ENCODE assay signal across 23 mouse cellular contexts in the genomic region with DNA sequence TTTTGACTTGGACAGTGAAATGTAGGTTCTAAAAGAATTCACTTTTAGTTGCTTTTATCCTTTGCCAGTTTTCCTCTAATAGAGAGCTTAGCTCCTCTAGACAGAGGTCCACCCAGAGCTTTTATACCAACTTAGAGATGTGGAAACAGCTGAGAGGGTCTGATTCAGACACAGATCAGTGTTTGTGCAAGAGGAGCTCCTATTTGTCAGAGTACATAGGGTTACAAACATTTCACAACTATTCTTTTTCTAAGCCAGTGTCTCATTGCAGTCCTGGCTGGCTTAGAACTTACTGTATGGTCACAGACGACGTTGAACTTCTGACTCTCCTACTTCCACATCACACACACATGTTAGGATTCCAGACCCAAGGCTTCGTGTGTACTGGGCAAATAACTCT. TPM values are rescaled to one million over a fixed set of nuclear protein-coding genes. Genes with fewer than 3 reads are reported as not detected.
DNase-seq lines count a peak whose midpoint lies in the region; ATAC-seq and TF ChIP-seq lines count a peak whose summit lies in the region.
"Had no signal": no experiment of that assay in that cellular context is flagged by ENCODE, and none has a peak within 500 bp of the region (broad histone marks: within the 10 kb centered on the region; RNA-seq: fewer than 3 reads in every experiment).

No protein-coding gene starts in this region.

- TF ChIP-seq POLR2A in liver, adult 2 months (IDR thresholded peaks at IDR 0.05; ENCODE audit: extremely low read depth, insufficient read depth, low read length), result no peak

- H3K9me3 ChIP-seq in liver, postnatal 0 days (ENCODE audit: low read length), result no peaks in the 10 kb centered on the region
- H3K9me3 ChIP-seq in liver, embryonic 11.5 days (ENCODE audit: control insufficient read depth, low read length), result no peaks in the 10 kb centered on the region
- no peaks in the 10 kb centered on the region for H3K9me3 ChIP-seq in forebrain, embryonic 13.5 days (replicated peaks)
- H3K9me3 ChIP-seq in intestine, embryonic 15.5 days, result no peaks in the 10 kb centered on the region
- H3K9me3 ChIP-seq: G1E had no signal

- H3K27ac ChIP-seq in liver, adult 2 months (replicated peaks; ENCODE audit: insufficient read depth, low read depth, low read length), result no peak overlapping the region
- no peak overlapping the region for H3K27ac ChIP-seq in liver, postnatal 0 days (ENCODE audit: low read depth)
- no peak overlapping the region for H3K27ac ChIP-seq in liver, embryonic 11.5 days (ENCODE audit: low read depth, low read length)
- H3K27ac ChIP-seq in forebrain, embryonic 13.5 days, result no peak overlapping the region
- H3K27ac ChIP-seq in intestine, embryonic 15.5 days, result no peak overlapping the region

- TF ChIP-seq CTCF in liver, adult 2 months (IDR thresholded peaks at IDR 0.05; ENCODE audit: low read depth, low read length), result no peak
- no peak for TF ChIP-seq CTCF in liver, postnatal 0 days (IDR thresholded peaks at IDR 0.05; ENCODE audit: low read depth)

- H3K36me3 ChIP-seq in liver, adult 2 months (ENCODE audit: control insufficient read depth, insufficient read depth, low read length), result peaks cover 20% of the 10 kb centered on the region
- peaks cover 25% of the 10 kb centered on the region for H3K36me3 ChIP-seq in liver, postnatal 0 days (replicated peaks; ENCODE audit: insufficient read depth, low read length)
- H3K36me3 ChIP-seq in liver, embryonic 11.5 days (ENCODE audit: control insufficient read depth, insufficient read depth, low read length), result peaks cover 3% of the 10 kb centered on the region; the same call in 1 of the 2 replicates
- peaks cover 36% of the 10 kb centered on the region for H3K36me3 ChIP-seq in forebrain, embryonic 13.5 days (ENCODE audit: poor library complexity, severe bottlenecking)
- H3K36me3 ChIP-seq in intestine, embryonic 15.5 days, result no peaks in the 10 kb centered on the region

- no peaks in the 10 kb centered on the region for H3K27me3 ChIP-seq in liver, adult 2 months (ENCODE audit: control insufficient read depth, insufficient read depth, low read length)
- H3K27me3 ChIP-seq in liver, postnatal 0 days (ENCODE audit: insufficient read depth, low read length), result no peaks in the 10 kb centered on the region
- no peaks in the 10 kb centered on the region for H3K27me3 ChIP-seq in liver, embryonic 11.5 days (replicated peaks; ENCODE audit: control insufficient read depth, insufficient read depth, low read length)
- H3K27me3 ChIP-seq in forebrain, embryonic 13.5 days, result no peaks in the 10 kb centered on the region
- no peaks in the 10 kb centered on the region for H3K27me3 ChIP-seq in intestine, embryonic 15.5 days (replicated peaks)
- H3K27me3 ChIP-seq: CH12.LX, Patski had no signal

- ATAC-seq in liver, postnatal 0 days, result peak; percentile 84
- ATAC-seq in liver, embryonic 11.5 days (replicated peaks; ENCODE audit: low FRiP score), result no peak
- ATAC-seq in forebrain, embryonic 13.5 days, result no peak
- ATAC-seq in intestine, embryonic 15.5 days, result no peak
- ATAC-seq: activated CD4-positive, CD25-positive, alpha-beta regulatory T cell, adult 4 months; CD4-positive, CD25-positive, alpha-beta regulatory T cell, adult 4 months; Patski had no signal

- H3K4me1 ChIP-seq in liver, adult 2 months (ENCODE audit: control insufficient read depth, insufficient read depth, low read length), result no peaks in the 10 kb centered on the region; the same call in 1 of the 2 replicates
- 0 out of 2 replicates have a peak, but pooled peaks cover 2% of the 10 kb centered on the region for H3K4me1 ChIP-seq in liver, postnatal 0 days (ENCODE audit: insufficient read depth)
- no peaks in the 10 kb centered on the region for H3K4me1 ChIP-seq in liver, embryonic 11.5 days (replicated peaks; ENCODE audit: control insufficient read depth, insufficient read depth, low read length)
- no peaks in the 10 kb centered on the region for H3K4me1 ChIP-seq in forebrain, embryonic 13.5 days
- no peaks in the 10 kb centered on the region for H3K4me1 ChIP-seq in intestine, embryonic 15.5 days (replicated peaks)

- no peak for TF ChIP-seq EP300 in liver, postnatal 0 days (IDR thresholded peaks at IDR 0.05; ENCODE audit: low read depth)

- H3K79me2 ChIP-seq in liver, adult 2 months (ENCODE audit: control insufficient read depth, insufficient read depth, low read length), result no peaks in the 10 kb centered on the region; the same call in 1 of the 2 replicates

- WGBS in liver, adult 2 months, result 26% methylated on average over 3 of the region's 3 CpGs
- WGBS in liver, postnatal 0 days (ENCODE audit: insufficient replicate concordance), result 62% methylated on average over 3 of the region's 3 CpGs
- 82% methylated on average over 3 of the region's 3 CpGs for WGBS in liver, embryonic 11.5 days
- 89% methylated on average over 3 of the region's 3 CpGs for WGBS in forebrain, embryonic 13.5 days
- WGBS in intestine, embryonic 15.5 days, result 87% methylated on average over 3 of the region's 3 CpGs

- no peak overlapping the region for H3K4me2 ChIP-seq in liver, postnatal 0 days (ENCODE audit: low read depth, low read length)
- no peak overlapping the region for H3K4me2 ChIP-seq in liver, embryonic 11.5 days
- no peak overlapping the region for H3K4me2 ChIP-seq in forebrain, embryonic 13.5 days
- no peak overlapping the region for H3K4me2 ChIP-seq in intestine, embryonic 15.5 days (replicated peaks)

- H3K9ac ChIP-seq in liver, adult 2 months (ENCODE audit: low read depth, low read length), result no peak overlapping the region
- no peak overlapping the region for H3K9ac ChIP-seq in liver, postnatal 0 days (replicated peaks)
- no peak overlapping the region for H3K9ac ChIP-seq in liver, embryonic 11.5 days (ENCODE audit: low read depth, low read length)
- no peak overlapping the region for H3K9ac ChIP-seq in forebrain, embryonic 13.5 days
- H3K9ac ChIP-seq in intestine, embryonic 15.5 days, result no peak overlapping the region

- no peak overlapping the region for H3K4me3 ChIP-seq in liver, adult 2 months (ENCODE audit: insufficient read depth, low read depth, low read length)
- no peak overlapping the region for H3K4me3 ChIP-seq in liver, postnatal 0 days (ENCODE audit: low read depth, low read length)
- H3K4me3 ChIP-seq in liver, embryonic 11.5 days (ENCODE audit: low read depth, low read length), result no peak overlapping the region
- no peak overlapping the region for H3K4me3 ChIP-seq in forebrain, embryonic 13.5 days
- H3K4me3 ChIP-seq in intestine, embryonic 15.5 days (replicated peaks), result no peak overlapping the region

- peak; percentile 27 for DNase-seq in liver, adult 2 months (ENCODE audit: extremely low read depth, low read depth, low spot score)
- DNase-seq in liver, result no peak
- no peak for DNase-seq in liver, postnatal 0 days
- no peak for DNase-seq in liver, embryonic 11.5 days (ENCODE audit: low spot score)
- peak; percentile 65 for DNase-seq in 416B (ENCODE audit: low read depth)
- DNase-seq in fat pad, adult 2 months (ENCODE audit: extremely low read depth, low read depth, low spot score), result peak; percentile 10
- DNase-seq: adrenal gland, adult 2 months; adrenal gland, adult 8-10 months; adrenal gland, postnatal 10 days; adrenal gland, postnatal 14 days; adrenal gland, postnatal 25 days; adrenal gland, postnatal 36 days; B cell, adult 2 months; cerebellum, adult 11 months; cerebellum, adult 11-12 months; cerebellum, adult 18-20 months had no signal

RNA-seq across cellular contexts. Expression of gene Exosc3, which starts 14.1 kb away (rescaled TPM):
- total RNA-seq in liver, adult 2 months (2014; rRNA removed), result 21.2 and 22.4 TPM in 2 replicates
- polyA plus RNA-seq in liver, adult 2 months (2012; rRNA removed), result 12.6 and 14.2 TPM in 2 replicates
- polyA plus RNA-seq in liver, postnatal 0 days (2015; fragmentation: Nextera tagmentation; extraction: Ambion mirVana), result 36.4 and 37.4 TPM in 2 replicates
- polyA plus RNA-seq in liver, embryonic 11.5 days (2014; fragmentation: Nextera tagmentation; extraction: Ambion mirVana), result 142 and 143 TPM in 2 replicates
- 71.3 and 73.6 TPM in 2 replicates for polyA plus RNA-seq in forebrain, embryonic 13.5 days (2015; fragmentation: Nextera tagmentation; extraction: Ambion mirVana)
- 75.4 and 90.4 TPM in 2 replicates for polyA plus RNA-seq in intestine, embryonic 15.5 days (2015; fragmentation: Nextera tagmentation; extraction: Ambion mirVana)

RNA-seq across cellular contexts. Expression of gene Dcaf10, which starts 14.8 kb away (rescaled TPM):
- total RNA-seq in liver, adult 2 months (2014; rRNA removed), result 8.5 and 11.6 TPM in 2 replicates
- 12.9 and 16.7 TPM in 2 replicates for polyA plus RNA-seq in liver, adult 2 months (2012; rRNA removed)
- 4.9 and 5.4 TPM in 2 replicates for polyA plus RNA-seq in liver, postnatal 0 days (2015; fragmentation: Nextera tagmentation; extraction: Ambion mirVana)
- polyA plus RNA-seq in liver, embryonic 11.5 days (2014; fragmentation: Nextera tagmentation; extraction: Ambion mirVana), result 11.3 and 11.7 TPM in 2 replicates
- 7.3 and 7.4 TPM in 2 replicates for polyA plus RNA-seq in forebrain, embryonic 13.5 days (2015; fragmentation: Nextera tagmentation; extraction: Ambion mirVana)
- 9.3 and 9.5 TPM in 2 replicates for polyA plus RNA-seq in intestine, embryonic 15.5 days (2015; fragmentation: Nextera tagmentation; extraction: Ambion mirVana)

RNA-seq across cellular contexts. Expression of gene Slc25a51, which starts 51.9 kb away (rescaled TPM):
- 47.5 and 70.3 TPM in 2 replicates for total RNA-seq in liver, adult 2 months (2014; rRNA removed)
- polyA plus RNA-seq in liver, adult 2 months (2012; rRNA removed), result 52.9 and 56.4 TPM in 2 replicates
- polyA plus RNA-seq in liver, postnatal 0 days (2015; fragmentation: Nextera tagmentation; extraction: Ambion mirVana), result 40.0 and 41.0 TPM in 2 replicates
- 81.6 and 83.1 TPM in 2 replicates for polyA plus RNA-seq in liver, embryonic 11.5 days (2014; fragmentation: Nextera tagmentation; extraction: Ambion mirVana)
- 72.5 and 74.0 TPM in 2 replicates for polyA plus RNA-seq in forebrain, embryonic 13.5 days (2015; fragmentation: Nextera tagmentation; extraction: Ambion mirVana)
- polyA plus RNA-seq in intestine, embryonic 15.5 days (2015; fragmentation: Nextera tagmentation; extraction: Ambion mirVana), result 53.1 and 54.2 TPM in 2 replicates

RNA-seq across cellular contexts. Expression of gene Trmt10b, which starts 59.7 kb away (rescaled TPM):
- total RNA-seq in liver, adult 2 months (2014; rRNA removed), result 2.6 and 3.3 TPM in 2 replicates
- 0.83 and 0.92 TPM in 2 replicates for polyA plus RNA-seq in liver, adult 2 months (2012; rRNA removed)
- polyA plus RNA-seq in liver, postnatal 0 days (2015; fragmentation: Nextera tagmentation; extraction: Ambion mirVana), result 4.2 and 4.3 TPM in 2 replicates
- polyA plus RNA-seq in liver, embryonic 11.5 days (2014; fragmentation: Nextera tagmentation; extraction: Ambion mirVana), result 16.5 and 17.8 TPM in 2 replicates
- polyA plus RNA-seq in forebrain, embryonic 13.5 days (2015; fragmentation: Nextera tagmentation; extraction: Ambion mirVana), result 16.6 and 22.1 TPM in 2 replicates
- 13.0 and 13.7 TPM in 2 replicates for polyA plus RNA-seq in intestine, embryonic 15.5 days (2015; fragmentation: Nextera tagmentation; extraction: Ambion mirVana)

Comparison
In these comparisons a context has a peak if more than half of its experiments do, and no peak if none do; other contexts are left out.
1. DNase-seq: peak in liver, adult 2 months (single experiment), 416B (single experiment) and fat pad, adult 2 months (single experiment); none in liver (single experiment), liver, postnatal 0 days (single experiment) and liver, embryonic 11.5 days (single experiment).